Mouse (Mus musculus): ENCODE measurements around the gene Bcar3.
"Not testable (repeated sequence)": the region's sequence is repeated elsewhere in the genome, so short reads cannot be mapped to it uniquely, and the experiment has no call there.

Bcar3 gene

GRCm38 (mm10) chr3:122378634-122379033 lies 84.7 kb downstream of the Bcar3 start:
- intact Hi-C loops (cut with DNase I) = no loop called here

- intact Hi-C loops (cut with DNase I) = no loop called here
Observed at GRCm38 (mm10) chr3:122380776-122381175, 86.8 kb downstream of the Bcar3 start.

- intact Hi-C loops (cut with DNase I) = no loop called here
Observed at GRCm38 (mm10) chr3:122381591-122381990, 87.7 kb downstream of the Bcar3 start.

- intact Hi-C loops (cut with DNase I) = no loop called here
Observed at GRCm38 (mm10) chr3:122386444-122386843, 92.5 kb downstream of the Bcar3 start.

- intact Hi-C loops (cut with DNase I) = no loop called here
Observed at GRCm38 (mm10) chr3:122387771-122388170, 93.8 kb downstream of the Bcar3 start.

- intact Hi-C loops (cut with DNase I) = no loop called here
Observed at GRCm38 (mm10) chr3:122389972-122390371, 96.0 kb downstream of the Bcar3 start.

- intact Hi-C loops (cut with DNase I) = no loop called here
Observed at GRCm38 (mm10) chr3:122391098-122391497, 97.2 kb downstream of the Bcar3 start.

- intact Hi-C loops (cut with DNase I) = no loop called here
Observed at GRCm38 (mm10) chr3:122391816-122392215, 97.9 kb downstream of the Bcar3 start.

- intact Hi-C loops (cut with DNase I) = not testable (repeated sequence)
Observed at GRCm38 (mm10) chr3:122393411-122393810, 99.5 kb downstream of the Bcar3 start.

- intact Hi-C loops (cut with DNase I) = no loop called here
Observed at GRCm38 (mm10) chr3:122393836-122394374, 100.0 kb downstream of the Bcar3 start.

GRCm38 (mm10) chr3:122396957-122397356 lies 103.0 kb downstream of the Bcar3 start:
- intact Hi-C loops (cut with DNase I) = loop anchor here (5.0 kb wide), 1 partner anchor 60 kb away; no protein-coding TSS in a partner anchor

GRCm38 (mm10) chr3:122397401-122397800 lies 103.5 kb downstream of the Bcar3 start:
- intact Hi-C loops (cut with DNase I) = loop anchor here (5.0 kb wide), 1 partner anchor 60 kb away; no protein-coding TSS in a partner anchor

GRCm38 (mm10) chr3:122401011-122401410 lies 107.1 kb downstream of the Bcar3 start:
- intact Hi-C loops (cut with DNase I) = no loop called here

- intact Hi-C loops (cut with DNase I) = no loop called here
Observed at GRCm38 (mm10) chr3:122402143-122402542, 108.2 kb downstream of the Bcar3 start.

- intact Hi-C loops (cut with DNase I) = no loop called here
Observed at GRCm38 (mm10) chr3:122403860-122404557, 110.1 kb downstream of the Bcar3 start.

GRCm38 (mm10) chr3:122405203-122405956 lies 111.4 kb downstream of the Bcar3 start:
- intact Hi-C loops (cut with DNase I) = no loop called here

- intact Hi-C loops (cut with DNase I) = no loop called here
Observed at GRCm38 (mm10) chr3:122406416-122406815, 112.5 kb downstream of the Bcar3 start.

- intact Hi-C loops (cut with DNase I) = no loop called here
Observed at GRCm38 (mm10) chr3:122407757-122408156, 113.8 kb downstream of the Bcar3 start.

- intact Hi-C loops (cut with DNase I) = no loop called here
Observed at GRCm38 (mm10) chr3:122408798-122409311, 114.9 kb downstream of the Bcar3 start.

- intact Hi-C loops (cut with DNase I) = no loop called here
Observed at GRCm38 (mm10) chr3:122411590-122411989, 117.7 kb downstream of the Bcar3 start.

GRCm38 (mm10) chr3:122413729-122414561 lies 120.0 kb downstream of the Bcar3 start:
- intact Hi-C loops (cut with DNase I) = no loop called here

Measured in adrenal gland (tissue).